Mouse (Mus musculus): ENCODE measurements around the gene Rpl39l. TPM values are rescaled to one million over a fixed set of nuclear protein-coding genes. Genes with fewer than 3 reads are reported as not detected.
"Not testable (repeated sequence)": the region's sequence is repeated elsewhere in the genome, so short reads cannot be mapped to it uniquely, and the experiment has no call there.

Rpl39l gene
- not detected in 2 replicates for polyA plus RNA-seq (2014; fragmentation: Nextera tagmentation; extraction: Ambion mirVana)

GRCm38 (mm10) chr16:10170005-10170404 is at the start of gene Rpl39l:
TSS of gene Rpl39l (plus strand) at chr16:10170226.
- no peak for ATAC-seq (ENCODE audit: low FRiP score)
- no peaks in the 10 kb centered on the region for H3K4me1 ChIP-seq (replicated peaks; ENCODE audit: control insufficient read depth, insufficient read depth, low read length)
- H3K4me2 ChIP-seq (replicated peaks), result no peak within 1 kb of the TSS
- WGBS, result 91% methylated on average over 22 of the region's 22 CpGs
- no peak within 1 kb of the TSS for H3K4me3 ChIP-seq (replicated peaks; ENCODE audit: low read length)
- DNase-seq (ENCODE audit: low spot score), result no peak
- no peak within 1 kb of the TSS for H3K27ac ChIP-seq
- no peak within 1 kb of the TSS for H3K9ac ChIP-seq
- no peaks in the 10 kb centered on the region for H3K36me3 ChIP-seq (replicated peaks; ENCODE audit: control insufficient read depth, insufficient read depth)
- no peaks in the 10 kb centered on the region for H3K27me3 ChIP-seq (ENCODE audit: control insufficient read depth, insufficient read depth, low read length)
- 0 out of 2 replicates have a peak, but pooled peaks cover 3% of the 10 kb centered on the region for H3K9me3 ChIP-seq (ENCODE audit: control insufficient read depth, low read length)

- Histone ChIP-seq H3K4me2 (replicated peaks) (no peak overlapping the region), H3K9ac (no peak overlapping the region), H3K9me3 (ENCODE audit: control insufficient read depth, low read length) (no peaks in the 10 kb centered on the region), H3K27me3 (ENCODE audit: control insufficient read depth, insufficient read depth, low read length) (no peaks in the 10 kb centered on the region), H3K36me3 (replicated peaks; ENCODE audit: control insufficient read depth, insufficient read depth) (no peaks in the 10 kb centered on the region), H3K4me3 (replicated peaks; ENCODE audit: low read length) (no peak overlapping the region), H3K27ac (no peak overlapping the region), H3K4me1 (replicated peaks; ENCODE audit: control insufficient read depth, insufficient read depth, low read length) (no peaks in the 10 kb centered on the region)
- no peak for DNase-seq (ENCODE audit: low spot score)
- no peak for ATAC-seq (ENCODE audit: low FRiP score)
- WGBS, result 83% methylated on average over 1 of the region's 1 CpGs
Measured at GRCm38 (mm10) chr16:10127586-10127985, 42.4 kb upstream of the Rpl39l start.

- 76% methylated on average over 2 of the region's 2 CpGs for WGBS
- H3K4me2 ChIP-seq (replicated peaks), result no peak overlapping the region
- H3K36me3 ChIP-seq (replicated peaks; ENCODE audit: control insufficient read depth, insufficient read depth), result no peaks in the 10 kb centered on the region
- H3K4me3 ChIP-seq (replicated peaks; ENCODE audit: low read length), result no peak overlapping the region
- DNase-seq (ENCODE audit: low spot score) (no peak), ATAC-seq (ENCODE audit: low FRiP score) (no peak)
- no peaks in the 10 kb centered on the region for H3K9me3 ChIP-seq (ENCODE audit: control insufficient read depth, low read length)
- H3K9ac ChIP-seq, result no peak overlapping the region
- H3K27me3 ChIP-seq (ENCODE audit: control insufficient read depth, insufficient read depth, low read length), result no peaks in the 10 kb centered on the region
- no peaks in the 10 kb centered on the region for H3K4me1 ChIP-seq (replicated peaks; ENCODE audit: control insufficient read depth, insufficient read depth, low read length)
- H3K27ac ChIP-seq, result no peak overlapping the region
Measured at GRCm38 (mm10) chr16:10129052-10129911, 40.7 kb upstream of the Rpl39l start.

- no peak for ATAC-seq (ENCODE audit: low FRiP score)
- no peak overlapping the region for H3K27ac ChIP-seq
- no peaks in the 10 kb centered on the region for H3K9me3 ChIP-seq (ENCODE audit: control insufficient read depth, low read length)
- no peaks in the 10 kb centered on the region for H3K4me1 ChIP-seq (replicated peaks; ENCODE audit: control insufficient read depth, insufficient read depth, low read length)
- no peaks in the 10 kb centered on the region for H3K27me3 ChIP-seq (ENCODE audit: control insufficient read depth, insufficient read depth, low read length)
- no peaks in the 10 kb centered on the region for H3K36me3 ChIP-seq (replicated peaks; ENCODE audit: control insufficient read depth, insufficient read depth)
- H3K4me3 ChIP-seq (replicated peaks; ENCODE audit: low read length), result no peak overlapping the region
- no peak overlapping the region for H3K4me2 ChIP-seq (replicated peaks)
- WGBS, result 97% methylated on average over 2 of the region's 2 CpGs
- DNase-seq (ENCODE audit: low spot score), result no peak
- no peak overlapping the region for H3K9ac ChIP-seq
Measured at GRCm38 (mm10) chr16:10143166-10143565, 26.9 kb upstream of the Rpl39l start.

- Histone ChIP-seq H3K36me3 (replicated peaks; ENCODE audit: control insufficient read depth, insufficient read depth) (no peaks in the 10 kb centered on the region), H3K9me3 (ENCODE audit: control insufficient read depth, low read length) (no peaks in the 10 kb centered on the region), H3K4me3 (replicated peaks; ENCODE audit: low read length) (no peak overlapping the region), H3K27ac (no peak overlapping the region), H3K4me1 (replicated peaks; ENCODE audit: control insufficient read depth, insufficient read depth, low read length) (no peaks in the 10 kb centered on the region), H3K9ac (no peak overlapping the region), H3K4me2 (replicated peaks) (no peak overlapping the region), H3K27me3 (ENCODE audit: control insufficient read depth, insufficient read depth, low read length) (no peaks in the 10 kb centered on the region)
- DNase-seq (ENCODE audit: low spot score), result no peak
- WGBS, result 94% methylated on average over 5 of the region's 5 CpGs
- no peak for ATAC-seq (ENCODE audit: low FRiP score)
Measured at GRCm38 (mm10) chr16:10147401-10147800, 22.6 kb upstream of the Rpl39l start.

- ATAC-seq (ENCODE audit: low FRiP score) (no peak), DNase-seq (ENCODE audit: low spot score) (no peak)
- Histone ChIP-seq H3K9me3 (ENCODE audit: control insufficient read depth, low read length) (0 out of 2 replicates have a peak, but pooled peaks cover 3% of the 10 kb centered on the region), H3K4me1 (replicated peaks; ENCODE audit: control insufficient read depth, insufficient read depth, low read length) (no peaks in the 10 kb centered on the region), H3K27me3 (ENCODE audit: control insufficient read depth, insufficient read depth, low read length) (no peaks in the 10 kb centered on the region), H3K36me3 (replicated peaks; ENCODE audit: control insufficient read depth, insufficient read depth) (no peaks in the 10 kb centered on the region), H3K4me3 (replicated peaks; ENCODE audit: low read length) (no peak overlapping the region), H3K4me2 (replicated peaks) (no peak overlapping the region), H3K9ac (no peak overlapping the region), H3K27ac (no peak overlapping the region)
- 96% methylated on average over 8 of the region's 8 CpGs for WGBS
Measured at GRCm38 (mm10) chr16:10169123-10169905, 712 bp upstream of the Rpl39l start.

GRCm38 (mm10) chr16:10171276-10171675 is 1.2 kb downstream of the Rpl39l start:
- H3K4me3 ChIP-seq (replicated peaks; ENCODE audit: low read length), result no peak overlapping the region
- H3K9ac ChIP-seq, result no peak overlapping the region
- 92% methylated on average over 4 of the region's 4 CpGs for WGBS
- H3K9me3 ChIP-seq (ENCODE audit: control insufficient read depth, low read length), result no peaks in the 10 kb centered on the region
- DNase-seq (ENCODE audit: low spot score) (no peak), ATAC-seq (ENCODE audit: low FRiP score) (no peak)
- H3K36me3 ChIP-seq (replicated peaks; ENCODE audit: control insufficient read depth, insufficient read depth), result no peaks in the 10 kb centered on the region
- H3K4me1 ChIP-seq (replicated peaks; ENCODE audit: control insufficient read depth, insufficient read depth, low read length), result no peaks in the 10 kb centered on the region
- no peak overlapping the region for H3K4me2 ChIP-seq (replicated peaks)
- no peaks in the 10 kb centered on the region for H3K27me3 ChIP-seq (ENCODE audit: control insufficient read depth, insufficient read depth, low read length)
- no peak overlapping the region for H3K27ac ChIP-seq

GRCm38 (mm10) chr16:10172179-10172820 is 2.3 kb downstream of the Rpl39l start:
- Histone ChIP-seq H3K4me1 (replicated peaks; ENCODE audit: control insufficient read depth, insufficient read depth, low read length) (no peaks in the 10 kb centered on the region), H3K27ac (no peak overlapping the region), H3K4me2 (replicated peaks) (no peak overlapping the region), H3K9me3 (ENCODE audit: control insufficient read depth, low read length) (0 out of 2 replicates have a peak, but pooled peaks cover 2% of the 10 kb centered on the region), H3K4me3 (replicated peaks; ENCODE audit: low read length) (no peak overlapping the region), H3K27me3 (ENCODE audit: control insufficient read depth, insufficient read depth, low read length) (no peaks in the 10 kb centered on the region), H3K36me3 (replicated peaks; ENCODE audit: control insufficient read depth, insufficient read depth) (no peaks in the 10 kb centered on the region), H3K9ac (no peak overlapping the region)
- 92% methylated on average over 3 of the region's 3 CpGs for WGBS
- no peak for ATAC-seq (ENCODE audit: low FRiP score)
- no peak for DNase-seq (ENCODE audit: low spot score)

- H3K9me3 ChIP-seq (ENCODE audit: control insufficient read depth, low read length), result peaks cover 42% of the 10 kb centered on the region
- WGBS, result 97% methylated on average over 10 of the region's 10 CpGs
- not testable (repeated sequence) for H3K27ac ChIP-seq; H3K4me2 ChIP-seq (replicated peaks); H3K9ac ChIP-seq; H3K4me3 ChIP-seq (replicated peaks; ENCODE audit: low read length); H3K27me3 ChIP-seq (ENCODE audit: control insufficient read depth, insufficient read depth, low read length); H3K4me1 ChIP-seq (replicated peaks; ENCODE audit: control insufficient read depth, insufficient read depth, low read length); H3K36me3 ChIP-seq (replicated peaks; ENCODE audit: control insufficient read depth, insufficient read depth); ATAC-seq (ENCODE audit: low FRiP score); DNase-seq (ENCODE audit: low spot score)
Measured at GRCm38 (mm10) chr16:10187461-10187860, 17.4 kb downstream of the Rpl39l start.

Measured in hindbrain, embryonic 14.5 days (tissue).